In genomic region chr7:24422251-24422650, GRCm38 (mm10) we compare ENCODE assay signal across 14 mouse cellular contexts. TPM values are rescaled to one million over a fixed set of nuclear protein-coding genes. Genes with fewer than 3 reads are reported as not detected.
DNase-seq lines count a peak whose midpoint lies in the region; ATAC-seq and TF ChIP-seq lines count a peak whose summit lies in the region.
"Had no signal": no experiment of that assay in that cellular context is flagged by ENCODE, and none has a peak within 500 bp of the region (broad histone marks: within the 10 kb centered on the region; RNA-seq: fewer than 3 reads in every experiment).

No protein-coding gene starts in this region.

- no peak for ATAC-seq in heart, embryonic 15.5 days (replicated peaks; ENCODE audit: insufficient number of reproducible peaks, insufficient read depth, low FRiP score, low read depth)
- no peak; the same call in 1 of the 2 replicates for ATAC-seq in hindbrain, embryonic 11.5 days (ENCODE audit: low FRiP score)
- no peak for ATAC-seq in intestine, embryonic 15.5 days

- DNase-seq in heart, adult 2 months, result no peak
- DNase-seq in brain, embryonic 14.5 days (ENCODE audit: low read depth), result peak; percentile 11
- peak; percentile 19 for DNase-seq in hindbrain, embryonic 11.5 days (ENCODE audit: low spot score)
- peak; percentile 41 to 58 for DNase-seq in kidney, postnatal 25 days
- DNase-seq in frontal cortex, postnatal 36 days (ENCODE audit: low spot score in 2 of 2), result no peak
- no peak for DNase-seq in embryo, embryonic 11 days
- DNase-seq: lung, adult 18-20 months had no signal

- no peak overlapping the region for H3K27ac ChIP-seq in heart, embryonic 15.5 days
- H3K27ac ChIP-seq in heart, adult 2 months, result no peak overlapping the region
- H3K27ac ChIP-seq in hindbrain, embryonic 11.5 days (ENCODE audit: low read depth, low read length), result peak overlapping the region; percentile 42
- no peak overlapping the region for H3K27ac ChIP-seq in intestine, embryonic 15.5 days
- H3K27ac ChIP-seq: embryonic facial prominence, embryonic 10.5 days had no signal

- TF ChIP-seq CTCF in heart, adult 2 months (IDR thresholded peaks at IDR 0.05), result no peak
- no peak for TF ChIP-seq CTCF in brain, embryonic 14.5 days (IDR thresholded peaks at IDR 0.05; ENCODE audit: borderline replicate concordance, extremely low read depth, insufficient read depth, insufficient read length)

- no peak for TF ChIP-seq EP300 in heart, adult 2 months (IDR thresholded peaks at IDR 0.05; ENCODE audit: insufficient read depth, low read depth, low read length)

- H3K79me2 ChIP-seq in heart, adult 2 months (replicated peaks; ENCODE audit: control insufficient read depth, insufficient read depth, low read length), result no peaks in the 10 kb centered on the region

- no peaks in the 10 kb centered on the region for H3K9me3 ChIP-seq in heart, embryonic 15.5 days (replicated peaks)
- H3K9me3 ChIP-seq in hindbrain, embryonic 11.5 days (ENCODE audit: control insufficient read depth, low read length), result no peaks in the 10 kb centered on the region
- no peaks in the 10 kb centered on the region for H3K9me3 ChIP-seq in intestine, embryonic 15.5 days
- H3K9me3 ChIP-seq: embryonic facial prominence, embryonic 10.5 days; megakaryocyte, embryonic 14.5 days had no signal

- 0 out of 2 replicates have a peak overlapping the region, but pooled peaks have one; percentile 14 for H3K9ac ChIP-seq in heart, embryonic 15.5 days
- H3K9ac ChIP-seq in heart, adult 2 months (ENCODE audit: low read depth, low read length), result no peak overlapping the region
- peak overlapping the region; percentile 11; the same call in 1 of the 2 replicates for H3K9ac ChIP-seq in hindbrain, embryonic 11.5 days (ENCODE audit: low read depth, low read length)
- no peak overlapping the region for H3K9ac ChIP-seq in intestine, embryonic 15.5 days

- H3K27me3 ChIP-seq in heart, embryonic 15.5 days, result no peaks in the 10 kb centered on the region
- H3K27me3 ChIP-seq in heart, adult 2 months (ENCODE audit: control insufficient read depth, insufficient read depth, low read length), result no peaks in the 10 kb centered on the region
- no peaks in the 10 kb centered on the region for H3K27me3 ChIP-seq in hindbrain, embryonic 11.5 days (ENCODE audit: control insufficient read depth, insufficient read depth, low read length)
- no peaks in the 10 kb centered on the region for H3K27me3 ChIP-seq in intestine, embryonic 15.5 days (replicated peaks)
- H3K27me3 ChIP-seq: megakaryocyte, embryonic 14.5 days had no signal

- peaks cover 23% of the 10 kb centered on the region for H3K4me1 ChIP-seq in heart, embryonic 15.5 days (replicated peaks)
- H3K4me1 ChIP-seq in heart, adult 2 months (ENCODE audit: control insufficient read depth, insufficient read depth, low read length), result no peaks in the 10 kb centered on the region; the same call in 1 of the 2 replicates
- peaks cover 2% of the 10 kb centered on the region; the same call in 1 of the 2 replicates for H3K4me1 ChIP-seq in hindbrain, embryonic 11.5 days (replicated peaks; ENCODE audit: control insufficient read depth, insufficient read depth, low read length)
- peaks cover 6% of the 10 kb centered on the region for H3K4me1 ChIP-seq in intestine, embryonic 15.5 days (replicated peaks)

- intact Hi-C loops in heart, adult 2 months (cut with DNase I), result no loop called here

- no peak overlapping the region for H3K4me3 ChIP-seq in heart, embryonic 15.5 days
- no peak overlapping the region for H3K4me3 ChIP-seq in heart, adult 2 months
- H3K4me3 ChIP-seq in hindbrain, embryonic 11.5 days (ENCODE audit: low read depth, low read length), result no peak overlapping the region
- H3K4me3 ChIP-seq in intestine, embryonic 15.5 days (replicated peaks), result no peak overlapping the region
- H3K4me3 ChIP-seq: embryonic facial prominence, embryonic 10.5 days; megakaryocyte, embryonic 14.5 days had no signal

- no peak for TF ChIP-seq POLR2A in heart, adult 2 months (IDR thresholded peaks at IDR 0.05; ENCODE audit: insufficient read depth, low read depth, low read length)
- TF ChIP-seq POLR2A in brain, embryonic 14.5 days (IDR thresholded peaks at IDR 0.05; ENCODE audit: borderline replicate concordance, extremely low read depth, insufficient read depth, insufficient read length, poor library complexity, severe bottlenecking), result no peak

- H3K36me3 ChIP-seq in heart, embryonic 15.5 days, result peaks cover 12% of the 10 kb centered on the region
- no peaks in the 10 kb centered on the region for H3K36me3 ChIP-seq in heart, adult 2 months (ENCODE audit: control insufficient read depth, insufficient read depth, low read length)
- no peaks in the 10 kb centered on the region for H3K36me3 ChIP-seq in hindbrain, embryonic 11.5 days (ENCODE audit: control insufficient read depth, insufficient read depth, low read length)
- H3K36me3 ChIP-seq in intestine, embryonic 15.5 days, result peaks cover 2% of the 10 kb centered on the region

- no peak overlapping the region for H3K4me2 ChIP-seq in heart, embryonic 15.5 days
- H3K4me2 ChIP-seq in hindbrain, embryonic 11.5 days (replicated peaks; ENCODE audit: low read depth, low read length), result no peak overlapping the region
- no peak overlapping the region for H3K4me2 ChIP-seq in intestine, embryonic 15.5 days (replicated peaks)

- 78% methylated on average over 8 of the region's 8 CpGs for WGBS in heart, embryonic 15.5 days
- WGBS in heart, adult 2 months, result 73% methylated on average over 8 of the region's 8 CpGs
- 67% methylated on average over 8 of the region's 8 CpGs for WGBS in hindbrain, embryonic 11.5 days
- WGBS in intestine, embryonic 15.5 days, result 82% methylated on average over 8 of the region's 8 CpGs

RNA-seq across cellular contexts. Expression of gene Smg9, which starts 22.8 kb away (rescaled TPM):
- polyA plus RNA-seq in heart, embryonic 15.5 days (2015; fragmentation: Nextera tagmentation; extraction: Ambion mirVana), result 17.1 and 23.8 TPM in 2 replicates
- total RNA-seq in heart, adult 2 months (2021), result 1 to 10 TPM; 5.9 to 6.6 TPM
- polyA plus RNA-seq in heart, adult 2 months (2012; rRNA removed), result 19.2 and 21.4 TPM in 2 replicates
- 66.2 and 69.6 TPM in 2 replicates for polyA plus RNA-seq in brain, embryonic 14.5 days (2012; rRNA removed)
- 18.4 and 21.3 TPM in 2 replicates for polyA plus RNA-seq in hindbrain, embryonic 11.5 days (2014; fragmentation: Nextera tagmentation; extraction: Ambion mirVana)
- polyA plus RNA-seq in intestine, embryonic 15.5 days (2015; fragmentation: Nextera tagmentation; extraction: Ambion mirVana), result 19.6 and 21.8 TPM in 2 replicates

RNA-seq across cellular contexts. Expression of gene Irgc1, which starts 29.8 kb away (rescaled TPM):
- not detected in 2 replicates for polyA plus RNA-seq in heart, embryonic 15.5 days (2015; fragmentation: Nextera tagmentation; extraction: Ambion mirVana)
- total RNA-seq in heart, adult 2 months (2021), result not detected
- 0.67 and 0.88 TPM in 2 replicates for polyA plus RNA-seq in heart, adult 2 months (2012; rRNA removed)
- 0.05 TPM in 1 of 2 replicates, not detected in the other for polyA plus RNA-seq in brain, embryonic 14.5 days (2012; rRNA removed)
- polyA plus RNA-seq in hindbrain, embryonic 11.5 days (2014; fragmentation: Nextera tagmentation; extraction: Ambion mirVana), result not detected in 2 replicates
- not detected in 2 replicates for polyA plus RNA-seq in intestine, embryonic 15.5 days (2015; fragmentation: Nextera tagmentation; extraction: Ambion mirVana)
- total RNA-seq: gastrocnemius, adult 8-10 months; MEL had no signal
- polyA plus RNA-seq: embryonic facial prominence, embryonic 10.5 days had no signal

RNA-seq across cellular contexts. Expression of gene Plaur, which starts 40.0 kb away (rescaled TPM):
- polyA plus RNA-seq in heart, embryonic 15.5 days (2015; fragmentation: Nextera tagmentation; extraction: Ambion mirVana), result 8.2 and 9.9 TPM in 2 replicates
- 1 to 10 TPM; 3.3 to 3.6 TPM for total RNA-seq in heart, adult 2 months (2021)
- 4.2 and 5.0 TPM in 2 replicates for polyA plus RNA-seq in heart, adult 2 months (2012; rRNA removed)
- polyA plus RNA-seq in brain, embryonic 14.5 days (2012; rRNA removed), result 1.4 and 2.1 TPM in 2 replicates
- 1.7 and 2.1 TPM in 2 replicates for polyA plus RNA-seq in hindbrain, embryonic 11.5 days (2014; fragmentation: Nextera tagmentation; extraction: Ambion mirVana)
- 8.7 and 10.5 TPM in 2 replicates for polyA plus RNA-seq in intestine, embryonic 15.5 days (2015; fragmentation: Nextera tagmentation; extraction: Ambion mirVana)

RNA-seq across cellular contexts. Expression of gene Kcnn4, which starts 52.2 kb away (rescaled TPM):
- 1.7 and 8.5 TPM in 2 replicates for polyA plus RNA-seq in heart, embryonic 15.5 days (2015; fragmentation: Nextera tagmentation; extraction: Ambion mirVana)
- total RNA-seq in heart, adult 2 months (2021), result 1 to 10 TPM in 1 of 2 experiments, under 1 TPM in 1; 0.91 to 1.1 TPM
- polyA plus RNA-seq in heart, adult 2 months (2012; rRNA removed), result 1.2 and 1.9 TPM in 2 replicates
- 0.76 and 1.4 TPM in 2 replicates for polyA plus RNA-seq in brain, embryonic 14.5 days (2012; rRNA removed)
- polyA plus RNA-seq in hindbrain, embryonic 11.5 days (2014; fragmentation: Nextera tagmentation; extraction: Ambion mirVana), result 2.4 and 3.5 TPM in 2 replicates
- polyA plus RNA-seq in intestine, embryonic 15.5 days (2015; fragmentation: Nextera tagmentation; extraction: Ambion mirVana), result 2.7 and 3.4 TPM in 2 replicates

RNA-seq across cellular contexts. Expression of gene Cadm4, which starts 59.6 kb away (rescaled TPM):
- 1.3 and 2.0 TPM in 2 replicates for polyA plus RNA-seq in heart, embryonic 15.5 days (2015; fragmentation: Nextera tagmentation; extraction: Ambion mirVana)
- total RNA-seq in heart, adult 2 months (2021), result 10 to 100 TPM; 14.0 to 14.7 TPM
- polyA plus RNA-seq in heart, adult 2 months (2012; rRNA removed), result 17.0 and 20.4 TPM in 2 replicates
- polyA plus RNA-seq in brain, embryonic 14.5 days (2012; rRNA removed), result 178 and 268 TPM in 2 replicates
- 8.8 and 12.6 TPM in 2 replicates for polyA plus RNA-seq in hindbrain, embryonic 11.5 days (2014; fragmentation: Nextera tagmentation; extraction: Ambion mirVana)
- polyA plus RNA-seq in intestine, embryonic 15.5 days (2015; fragmentation: Nextera tagmentation; extraction: Ambion mirVana), result 2.8 and 3.3 TPM in 2 replicates
- total RNA-seq: neutrophil, adult 5-6 weeks had no signal

Comparison
In these comparisons a context has a peak if more than half of its experiments do, and no peak if none do; other contexts are left out.
1. H3K9ac ChIP-seq: peak in heart, embryonic 15.5 days (single experiment) and hindbrain, embryonic 11.5 days (single experiment); none in heart, adult 2 months (single experiment) and intestine, embryonic 15.5 days (single experiment).
2. DNase-seq: peak in brain, embryonic 14.5 days (single experiment), hindbrain, embryonic 11.5 days (single experiment) and kidney, postnatal 25 days (2 of 2); none in heart, adult 2 months (0 of 2), frontal cortex, postnatal 36 days (0 of 2) and embryo, embryonic 11 days (single experiment).